Mouse (Mus musculus) kidney, adult 2 months (tissue): ENCODE data around the gene Fndc7.

Experiments
- CTCF ChIP-seq: fragments of 200-500 bp; conservative IDR thresholded peaks from 2 replicates; pipeline ENCODE4 v1.5.1; 2011; ENCODE audit warnings: low read depth, mild to moderate bottlenecking, control low read depth, low read length, moderate library complexity, mixed read lengths; ENCODE audit not compliant: insufficient read depth, insufficient read length
- POLR2A ChIP-seq: fragments of 200-500 bp; IDR thresholded peaks from one replicate; pipeline ENCODE4 v1.6.1; 2011; ENCODE audit warnings: low read depth, low read length, control low read depth

GRCm38 (mm10) chr3:108870631-108871030 lies 19.2 kb downstream of the Fndc7 start:
- TF ChIP-seq POLR2A (no peak), CTCF (no peak)
